Mouse (Mus musculus): ENCODE results near the gene Rhobtb1.

Rhobtb1 gene

GRCm38 (mm10) chr10:69151045-69151444 is at the start of gene Rhobtb1:
Rhobtb1 (plus strand) TSS chr10:69151434.
- no peak for DNase-seq (ENCODE audit: low read depth, low spot score)

DNA sequence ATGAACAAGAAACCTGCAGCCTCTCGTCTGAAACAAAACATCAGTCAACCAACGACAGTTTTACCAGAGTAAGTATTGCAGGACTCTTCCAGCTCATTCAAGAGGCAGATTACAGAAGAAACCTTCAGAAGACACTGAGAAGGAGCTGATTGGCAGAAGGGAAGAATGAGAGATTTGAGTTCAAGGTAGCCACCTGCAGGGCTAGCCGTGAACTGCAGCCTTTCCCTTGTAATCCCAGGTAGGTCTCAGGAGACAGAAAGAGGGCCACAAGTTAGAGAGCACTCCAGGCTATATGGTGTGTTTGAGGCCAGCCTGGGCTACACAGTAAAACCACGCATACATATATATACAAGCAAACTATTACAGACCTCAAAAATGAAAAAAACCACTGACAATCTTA is 49.2 kb upstream of the Rhobtb1 start:
- DNase-seq (ENCODE audit: low read depth, low spot score), result peak; percentile 13

DNA sequence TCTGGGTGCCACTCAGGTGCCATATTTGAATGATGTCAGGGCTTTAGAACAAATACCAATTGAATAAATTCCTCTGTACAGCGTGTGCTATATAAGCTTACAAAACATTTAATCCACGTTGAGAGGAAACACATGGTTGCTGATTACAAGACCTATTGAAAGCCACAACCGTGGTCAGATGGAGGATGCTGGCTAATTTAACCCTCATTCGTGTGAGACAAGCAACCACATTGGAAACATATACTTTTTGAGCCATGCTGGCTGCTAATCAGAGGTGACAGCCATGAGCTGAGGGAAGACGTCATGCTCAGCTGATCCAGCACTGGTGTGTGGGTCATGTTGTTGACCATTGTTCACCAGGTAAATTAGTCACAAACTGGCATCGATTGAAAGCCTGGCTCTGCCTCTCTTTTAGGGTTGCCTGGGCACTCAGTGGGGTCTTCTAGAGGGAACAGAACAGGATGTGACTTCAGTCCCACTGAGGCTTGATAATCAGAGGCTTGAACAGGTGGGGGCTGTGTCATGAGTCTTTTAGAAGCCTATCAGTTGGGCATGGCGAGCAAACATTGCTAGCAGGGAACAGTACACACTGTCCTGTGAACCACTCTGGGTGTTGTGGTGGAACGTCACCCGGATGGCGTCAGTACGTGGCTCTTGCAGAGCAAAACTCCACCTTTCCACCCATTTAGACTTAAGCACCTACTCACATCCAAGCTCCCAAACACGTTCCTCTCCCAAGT is 46.9 kb upstream of the Rhobtb1 start:
- DNase-seq (ENCODE audit: low read depth, low spot score), result no peak

DNA sequence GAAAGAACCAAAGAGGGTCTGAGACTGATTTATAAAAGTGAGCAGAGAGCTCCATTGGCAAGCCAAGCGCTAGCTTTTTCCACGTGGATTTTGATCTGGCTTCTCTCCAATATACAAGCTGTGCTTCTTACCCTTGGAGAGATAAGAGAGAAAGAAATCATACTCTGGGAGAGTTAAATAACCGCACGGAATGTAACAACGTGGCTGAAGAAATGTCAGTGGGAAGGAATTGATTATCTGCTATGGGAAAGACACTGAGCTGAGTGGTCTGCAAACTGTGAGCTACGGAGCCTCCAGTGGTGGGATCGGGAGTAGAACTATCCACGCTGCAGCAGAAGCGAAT is 46.4 kb upstream of the Rhobtb1 start:
- DNase-seq (ENCODE audit: low read depth, low spot score), result no peak

- DNase-seq (ENCODE audit: low read depth, low spot score), result no peak
These were observed 44.4 kb upstream of the Rhobtb1 start for GRCm38 (mm10) chr10:69106796-69107195.

DNA sequence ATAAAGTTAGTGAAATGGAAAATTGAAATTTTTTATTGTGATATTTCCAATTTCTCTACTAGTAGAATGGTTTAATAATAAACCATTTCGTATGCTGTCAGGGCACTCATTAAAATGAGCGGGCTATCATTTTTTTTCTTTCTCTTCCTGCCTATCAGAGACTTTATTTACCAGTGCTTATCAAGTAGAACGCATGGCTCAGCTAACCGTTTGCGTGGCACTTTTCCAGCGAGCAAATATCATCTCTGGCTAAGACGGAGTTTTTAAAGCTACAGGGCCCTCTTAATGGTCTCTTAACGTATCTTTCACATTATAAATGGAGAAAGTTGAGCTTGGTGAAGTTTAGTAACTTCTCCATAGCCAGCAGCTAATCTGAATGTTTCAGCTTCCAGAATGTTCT is 44.0 kb upstream of the Rhobtb1 start:
- DNase-seq (ENCODE audit: low read depth, low spot score), result no peak

- no peak for DNase-seq (ENCODE audit: low read depth, low spot score)
These were observed 36.9 kb upstream of the Rhobtb1 start for GRCm38 (mm10) chr10:69114384-69114783.

DNA sequence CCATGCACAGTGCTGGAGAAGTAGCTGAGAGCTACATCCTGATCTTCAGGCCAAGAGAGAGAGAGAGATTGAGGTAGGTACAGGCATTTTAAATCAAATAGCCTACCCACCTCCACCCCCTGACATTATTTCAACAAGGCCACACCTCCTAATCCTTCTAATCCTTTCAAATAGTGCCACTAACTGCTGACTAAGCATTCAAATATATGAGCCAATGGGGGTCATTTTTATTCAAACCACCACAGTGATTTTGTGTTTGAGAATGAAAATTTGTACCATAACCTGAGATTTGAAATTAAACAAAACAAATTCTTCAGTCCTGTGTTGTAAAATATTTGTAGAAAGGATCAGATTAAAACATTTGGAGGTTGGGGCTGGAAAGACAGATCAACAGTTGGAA is 33.2 kb upstream of the Rhobtb1 start:
- DNase-seq (ENCODE audit: low read depth, low spot score), result no peak

DNA sequence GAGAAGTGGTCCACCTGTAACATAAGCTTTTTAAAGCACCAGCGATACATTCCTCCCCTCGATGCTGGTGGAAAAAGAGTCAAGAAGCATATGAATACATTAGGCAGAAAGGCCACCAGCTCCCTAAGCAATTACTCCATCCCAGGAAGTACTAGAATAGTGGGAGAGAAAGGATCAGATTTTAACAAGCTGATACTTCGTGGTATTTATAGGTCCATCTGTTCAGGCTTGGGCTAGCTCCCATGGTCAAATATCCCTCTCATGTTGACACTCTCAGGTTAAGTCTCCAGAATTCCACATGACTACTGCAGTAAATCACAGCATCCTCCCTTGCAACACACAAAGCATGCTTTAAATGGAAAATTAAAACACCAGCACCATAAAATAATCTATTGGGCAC is 32.3 kb upstream of the Rhobtb1 start:
- no peak for DNase-seq (ENCODE audit: low read depth, low spot score)

DNA sequence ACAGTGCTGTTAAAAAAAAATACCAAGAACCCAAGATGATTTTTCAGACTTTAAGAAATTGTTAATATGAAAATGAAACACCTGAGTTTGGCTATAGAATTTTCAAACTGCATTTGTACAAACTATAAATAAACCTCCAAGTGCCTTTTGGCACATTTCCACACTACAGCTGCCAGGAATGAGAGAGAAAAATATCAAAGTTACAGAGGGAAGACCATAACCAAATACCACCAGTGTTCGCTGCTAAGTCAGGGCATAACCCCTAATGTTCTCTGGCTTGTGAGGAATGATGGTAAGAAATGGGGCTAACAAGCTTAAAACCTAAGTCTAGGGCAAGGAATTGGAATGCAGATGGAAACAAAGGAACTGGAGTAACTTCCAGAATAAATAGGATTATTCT is 31.8 kb upstream of the Rhobtb1 start:
- DNase-seq (ENCODE audit: low read depth, low spot score), result no peak

GRCm38 (mm10) chr10:69126546-69126945 is 24.7 kb upstream of the Rhobtb1 start:
- DNase-seq (ENCODE audit: low read depth, low spot score), result no peak

- no peak for DNase-seq (ENCODE audit: low read depth, low spot score)
These were observed 22.7 kb upstream of the Rhobtb1 start for GRCm38 (mm10) chr10:69128531-69128930.

DNA sequence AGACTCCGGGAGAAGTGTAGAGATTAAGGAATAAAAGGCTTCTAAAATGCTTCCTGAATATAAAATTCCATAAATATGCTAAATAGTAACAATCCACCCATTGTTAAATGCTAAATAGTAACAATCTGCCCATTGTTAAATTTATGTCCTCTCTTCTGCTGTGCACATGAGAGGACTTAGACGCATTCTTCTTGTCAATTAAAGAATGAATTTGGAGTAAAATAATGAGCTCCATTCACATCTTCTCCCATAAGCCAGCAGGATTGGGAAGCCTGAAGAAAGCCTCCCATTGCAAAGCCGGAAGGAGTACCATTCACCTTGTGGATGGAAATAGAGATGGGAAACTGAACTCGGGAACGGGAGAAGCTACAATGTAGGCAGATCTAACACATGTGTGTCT is 20.6 kb upstream of the Rhobtb1 start:
- DNase-seq (ENCODE audit: low read depth, low spot score), result no peak

DNA sequence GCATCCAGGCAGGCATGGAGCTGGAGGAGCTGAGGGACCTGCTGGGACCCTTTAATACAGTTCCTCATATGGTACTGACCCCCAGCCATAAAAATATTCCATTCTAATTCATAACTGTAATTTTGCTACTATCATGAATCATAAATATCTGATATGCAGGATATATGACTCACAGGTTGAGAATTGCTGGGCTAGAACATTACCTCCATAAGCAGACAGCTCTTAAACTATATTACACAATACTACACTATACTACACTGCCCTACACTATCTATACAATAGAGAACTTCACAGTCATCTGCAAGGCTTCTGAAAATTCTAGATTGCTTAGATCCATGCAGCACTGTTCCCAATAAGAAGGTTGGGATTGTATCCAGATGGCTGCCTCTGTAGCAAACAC is 16.9 kb upstream of the Rhobtb1 start:
- no peak for DNase-seq (ENCODE audit: low read depth, low spot score)

DNA sequence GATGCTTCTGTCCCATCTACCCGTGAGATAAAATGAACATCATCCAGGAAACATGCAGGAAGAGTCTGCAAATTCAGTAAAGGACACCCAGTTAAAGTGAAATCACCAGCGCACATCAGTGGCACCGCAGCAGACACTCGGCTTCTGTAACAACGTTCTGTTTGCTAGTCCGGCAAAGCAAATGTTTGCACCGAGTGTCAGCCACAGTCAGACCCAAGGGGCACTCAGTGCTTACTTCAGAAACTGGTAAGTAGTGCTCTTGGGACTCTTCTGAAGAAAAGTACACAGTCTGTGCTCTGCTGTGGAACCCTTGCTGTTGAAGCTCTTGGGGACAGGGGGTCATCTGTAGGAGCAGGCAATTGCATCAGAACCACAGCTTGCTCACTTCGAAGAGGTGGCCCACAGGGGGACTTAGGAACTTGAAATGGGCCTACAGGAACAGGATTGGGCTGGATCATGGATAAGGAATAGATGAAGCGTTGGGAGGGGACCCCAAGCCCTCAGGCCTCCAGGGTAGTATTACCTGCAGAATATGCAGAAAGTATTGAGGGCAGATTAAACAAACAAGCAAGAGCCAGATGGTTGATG is 14.9 kb upstream of the Rhobtb1 start:
- DNase-seq (ENCODE audit: low read depth, low spot score), result no peak

- DNase-seq (ENCODE audit: low read depth, low spot score), result no peak
These were observed 2.0 kb upstream of the Rhobtb1 start for GRCm38 (mm10) chr10:69149252-69149651.

- DNase-seq (ENCODE audit: low read depth, low spot score), result no peak
These were observed 1.7 kb downstream of the Rhobtb1 start for GRCm38 (mm10) chr10:69152971-69153370.

GRCm38 (mm10) chr10:69155428-69156175 is 4.4 kb downstream of the Rhobtb1 start:
- DNase-seq (ENCODE audit: low read depth, low spot score), result no peak

GRCm38 (mm10) chr10:69156462-69156861 is 5.2 kb downstream of the Rhobtb1 start:
- no peak for DNase-seq (ENCODE audit: low read depth, low spot score)

- no peak for DNase-seq (ENCODE audit: low read depth, low spot score)
These were observed 6.2 kb downstream of the Rhobtb1 start for GRCm38 (mm10) chr10:69157471-69157870.

DNA sequence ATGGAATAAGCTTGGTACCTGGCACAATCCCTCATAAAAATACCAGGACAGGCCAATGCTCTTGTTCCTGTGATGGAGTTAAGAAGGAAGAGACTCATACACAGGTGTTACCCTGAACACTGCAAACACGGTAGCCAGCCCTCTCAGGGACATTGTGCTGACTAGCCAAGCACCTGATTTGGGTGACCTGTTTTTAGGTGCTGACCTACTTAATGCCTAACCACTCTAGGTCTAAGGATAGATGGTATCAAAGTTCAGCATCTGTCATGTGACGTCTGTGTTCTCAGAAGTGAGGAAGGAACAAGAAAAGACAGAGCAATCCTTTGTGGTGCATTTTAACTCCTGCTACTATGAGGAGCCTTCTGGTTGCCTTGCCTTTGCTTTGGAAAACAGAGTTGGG is 9.6 kb downstream of the Rhobtb1 start:
- no peak for DNase-seq (ENCODE audit: low read depth, low spot score)

GRCm38 (mm10) chr10:69161503-69161902 is 10.3 kb downstream of the Rhobtb1 start:
- no peak for DNase-seq (ENCODE audit: low read depth, low spot score)

DNA sequence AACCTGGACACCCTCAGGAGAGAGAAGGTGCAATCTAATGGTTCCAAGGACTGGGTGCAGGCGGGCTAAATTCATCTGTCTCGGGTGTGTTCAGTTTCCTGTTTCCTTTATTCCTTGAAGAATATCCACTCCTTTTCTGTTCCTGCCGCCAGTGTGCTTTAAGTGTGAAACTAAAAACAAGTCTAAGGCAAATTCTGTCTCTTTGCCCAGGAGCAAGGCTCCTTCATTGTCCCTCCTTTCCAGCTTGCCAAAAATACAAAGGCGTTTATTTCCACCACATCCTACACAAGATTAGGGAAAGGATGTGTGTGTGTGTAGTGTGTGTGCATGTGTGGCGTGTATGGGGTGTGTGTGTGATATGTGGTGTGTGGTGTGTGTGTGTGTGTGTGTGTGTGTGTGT is 11.3 kb downstream of the Rhobtb1 start:
- DNase-seq (ENCODE audit: low read depth, low spot score), result no peak
